Mouse (Mus musculus): ENCODE results near the gene Itgb4.

- TF ChIP-seq POLR2AphosphoS2 (IDR thresholded peaks at IDR 0.05; ENCODE audit: insufficient read length, low read depth) (no peak), POLR2A (IDR thresholded peaks at IDR 0.05; ENCODE audit: insufficient read length, low read depth) (no peak), USF1 (IDR thresholded peaks at IDR 0.05; ENCODE audit: low read depth) (no peak), MAX (IDR thresholded peaks at IDR 0.05; ENCODE audit: low read depth) (no peak), TCF12 (IDR thresholded peaks at IDR 0.05; ENCODE audit: insufficient read depth, poor library complexity, severe bottlenecking) (no peak), E2F4 (IDR thresholded peaks at IDR 0.05; ENCODE audit: insufficient read depth) (no peak), MYOG (IDR thresholded peaks at IDR 0.05; ENCODE audit: control insufficient read depth in 1 of 3, insufficient read depth in 1 of 3, insufficient read length in 2 of 3, low read depth in 2 of 3) (no peak), CEBPB (IDR thresholded peaks at IDR 0.05; ENCODE audit: insufficient read depth, poor library complexity, severe bottlenecking) (no peak), MYOD1 (IDR thresholded peaks at IDR 0.05; ENCODE audit: control insufficient read depth in 1 of 3, insufficient read length in 2 of 3, low read depth in 2 of 3) (no peak), SRF (IDR thresholded peaks at IDR 0.05; ENCODE audit: control insufficient read depth, insufficient read length, low read depth) (no peak), TCF3 (IDR thresholded peaks at IDR 0.05; ENCODE audit: insufficient read length, low read depth) (no peak)
These were observed 45.5 kb upstream of the Itgb4 start for GRCm38 (mm10) chr11:115929031-115929430.

All from myocyte (in vitro differentiated cells).